Mouse (Mus musculus) kidney, postnatal 14 days (tissue): ENCODE results near the gene Grip1.

Source experiments
- DNase-seq: peaks from one replicate; pipeline ENCODE4 v3.0.0; 2022; ENCODE audit warnings: mixed read lengths

The Grip1 gene

DNA sequence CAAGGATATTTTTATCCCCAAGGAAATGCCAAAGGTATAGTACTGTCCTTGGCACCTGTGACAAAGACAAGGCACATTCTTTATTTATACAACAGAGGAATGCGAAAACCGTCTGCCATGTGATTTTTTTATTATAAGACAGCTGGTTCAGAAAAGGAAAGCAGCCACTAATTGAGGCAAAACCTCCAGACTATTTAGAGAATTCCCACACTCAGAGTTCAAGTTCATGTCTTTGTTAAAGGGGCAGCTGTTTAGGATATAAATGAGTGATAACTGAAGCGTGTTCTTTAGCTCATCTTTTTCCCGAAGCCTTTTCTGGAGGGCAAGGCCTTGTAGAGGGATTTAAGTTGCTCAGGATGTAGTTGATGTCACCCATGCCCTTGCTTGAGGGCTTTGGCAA is 126.4 kb downstream of the Grip1 start:
- DNase-seq, result no peak

DNA sequence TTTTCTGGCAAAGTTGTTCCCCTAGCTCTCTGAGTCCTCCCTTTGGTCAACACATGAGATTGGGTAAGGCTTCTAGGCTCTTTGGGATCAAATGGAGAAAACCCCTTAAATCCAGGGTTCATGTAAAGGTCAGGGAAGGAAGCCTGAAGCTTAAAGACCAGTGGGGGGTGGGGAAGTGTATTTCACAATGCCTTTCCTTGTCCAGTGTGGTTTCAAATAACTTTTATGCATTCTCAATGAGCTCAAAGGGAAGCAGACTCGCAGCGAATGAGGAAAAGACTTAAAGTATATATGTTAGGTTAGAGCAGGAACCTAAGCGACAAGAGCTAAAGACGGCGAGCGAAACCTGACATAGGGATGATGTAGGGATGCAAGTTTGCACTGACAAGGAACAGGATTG is 131.0 kb downstream of the Grip1 start:
- no peak for DNase-seq

DNA sequence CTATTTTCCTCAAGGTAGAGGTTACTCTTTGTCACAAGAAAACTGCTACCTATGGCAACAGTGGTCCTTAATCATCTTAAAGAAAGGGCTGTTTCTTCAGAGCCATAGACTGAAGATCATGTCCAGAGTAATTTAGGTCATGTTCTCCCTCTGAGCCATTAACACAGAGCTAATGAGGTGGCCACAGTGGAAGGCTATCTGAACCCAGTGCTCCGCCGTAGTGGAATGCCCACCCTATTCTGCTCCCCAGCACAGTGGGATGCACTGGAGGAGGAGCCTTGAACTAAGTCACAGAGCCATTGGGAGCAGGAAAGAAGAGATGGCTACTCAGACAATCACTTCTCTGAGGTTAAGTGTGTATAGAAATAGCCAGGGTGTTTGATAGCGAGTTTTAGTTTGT is 133.3 kb downstream of the Grip1 start:
- no peak for DNase-seq

DNA sequence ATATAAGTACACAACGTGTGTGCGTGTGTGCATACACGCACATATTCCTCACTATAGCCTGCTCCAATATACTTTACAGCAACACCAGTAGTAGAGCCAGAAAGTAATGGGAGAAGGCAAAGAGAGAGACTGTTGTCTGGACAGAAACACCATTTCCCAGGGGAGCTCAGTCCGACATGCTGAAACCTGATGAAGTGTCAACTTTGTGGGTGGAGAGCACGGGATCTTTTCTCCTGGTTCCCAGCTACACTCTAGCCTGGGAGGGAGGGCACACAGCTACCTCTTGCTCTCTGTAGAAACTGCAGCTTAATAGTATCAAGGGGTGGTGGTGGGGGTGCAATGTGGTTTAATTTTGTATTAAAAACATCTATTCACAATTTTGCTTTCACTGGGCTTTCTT is 143.2 kb downstream of the Grip1 start:
- no peak for DNase-seq

DNA sequence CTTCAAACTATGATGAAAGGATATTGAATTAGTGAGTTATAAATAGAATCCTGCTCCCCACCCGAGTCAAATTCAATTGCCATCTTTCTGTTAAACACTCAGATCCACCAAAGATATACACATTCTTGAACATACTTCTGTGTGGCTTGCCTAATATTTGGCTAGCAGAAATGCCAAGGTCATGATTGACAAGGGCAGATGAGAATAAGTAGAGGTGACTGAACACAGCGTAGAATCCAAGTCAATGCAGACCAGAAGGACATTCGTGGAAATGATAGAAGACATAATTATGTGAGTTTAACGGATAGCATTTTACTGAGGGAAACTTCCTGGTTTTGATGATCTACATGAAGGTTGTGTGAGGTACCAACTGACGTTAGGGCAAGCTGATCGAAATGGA is 153.9 kb downstream of the Grip1 start:
- DNase-seq, result no peak

DNA sequence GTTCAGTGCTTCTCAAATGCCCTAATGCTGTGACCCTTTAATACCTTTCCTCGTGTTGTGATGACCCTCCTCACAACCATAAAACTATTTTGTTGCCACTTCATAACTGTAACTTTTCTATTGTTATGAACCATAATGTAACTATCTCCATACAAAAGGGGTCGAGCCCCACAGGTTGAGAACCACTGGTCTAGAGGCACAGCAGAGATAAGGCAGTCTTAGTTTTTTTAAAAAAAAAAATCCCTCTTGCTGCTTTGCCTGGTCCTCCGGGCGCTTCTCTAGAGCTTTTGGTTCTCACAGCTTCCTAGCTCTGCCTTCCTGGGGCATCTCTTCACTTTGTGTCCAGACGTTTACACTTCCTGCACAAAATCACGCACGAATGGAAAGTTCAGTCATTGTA is 155.4 kb downstream of the Grip1 start:
- no peak for DNase-seq

DNA sequence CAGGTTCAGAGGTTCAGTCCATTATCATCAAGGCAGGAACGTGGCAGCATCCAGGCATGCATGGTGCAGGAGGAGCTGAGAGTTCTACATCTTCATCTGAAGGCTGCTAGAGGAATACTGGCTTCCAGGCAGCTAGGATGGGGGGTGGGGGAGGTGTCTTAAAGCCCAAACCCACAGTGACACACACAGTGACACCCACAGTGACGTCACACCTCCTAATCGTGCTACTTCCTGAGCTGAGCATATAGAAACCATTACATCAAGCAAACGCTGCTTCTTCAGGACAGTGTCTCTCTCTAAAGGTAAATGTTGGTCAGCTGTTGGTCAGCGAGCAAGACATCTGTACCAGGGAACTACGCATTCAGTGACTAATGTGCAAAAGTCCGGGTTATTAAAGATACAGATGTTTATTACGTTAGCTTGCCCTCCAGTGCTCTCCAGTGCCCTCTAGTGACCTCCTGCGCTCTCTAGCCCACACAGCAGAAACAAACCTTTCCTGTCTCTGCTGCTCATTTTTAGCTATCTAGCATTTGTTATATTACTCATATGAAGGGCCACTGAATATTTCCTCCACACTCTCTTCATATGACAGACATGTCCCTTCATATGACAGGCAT is 156.8 kb downstream of the Grip1 start:
- peak; percentile 24 for DNase-seq

DNA sequence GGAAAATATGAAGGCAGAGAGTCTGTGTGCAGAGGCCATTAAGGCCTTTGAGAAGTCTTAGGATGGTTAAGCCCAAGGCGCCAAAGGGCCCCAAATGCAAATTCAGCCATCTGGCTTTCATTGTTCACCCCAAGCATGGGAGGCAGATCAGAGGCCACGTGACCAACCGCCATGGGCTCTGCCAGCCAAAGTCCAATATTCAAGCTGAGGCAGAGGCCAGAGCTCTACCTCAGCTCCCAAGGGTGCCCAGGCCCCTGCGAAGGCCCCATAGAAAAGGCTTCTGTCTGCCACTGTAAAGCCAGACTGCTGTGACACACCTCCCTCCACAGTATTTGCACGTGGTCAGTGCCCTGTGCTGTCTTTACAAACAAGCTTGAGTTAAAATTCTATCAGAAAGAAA is 158.4 kb downstream of the Grip1 start:
- no peak for DNase-seq

DNA sequence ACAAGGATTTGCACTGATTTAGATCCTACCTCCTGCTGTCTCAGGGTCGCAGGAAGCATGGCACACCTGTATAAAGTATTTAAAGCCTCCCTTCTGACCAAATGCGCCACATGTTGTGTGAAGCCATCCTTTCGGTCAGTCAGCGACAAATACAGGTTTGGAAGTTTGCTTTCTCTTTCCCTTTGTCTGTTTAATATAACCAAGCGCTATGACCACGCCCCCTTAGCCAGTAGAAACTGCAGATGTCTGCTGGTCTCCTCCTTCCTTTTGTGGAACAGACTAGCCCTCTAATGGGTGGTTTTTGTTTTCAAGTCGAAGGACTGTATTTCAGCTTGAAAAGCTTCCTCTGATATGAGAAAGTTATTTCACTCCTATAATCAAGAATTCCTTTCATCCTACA is 161.1 kb downstream of the Grip1 start:
- peak; percentile 23 for DNase-seq

DNA sequence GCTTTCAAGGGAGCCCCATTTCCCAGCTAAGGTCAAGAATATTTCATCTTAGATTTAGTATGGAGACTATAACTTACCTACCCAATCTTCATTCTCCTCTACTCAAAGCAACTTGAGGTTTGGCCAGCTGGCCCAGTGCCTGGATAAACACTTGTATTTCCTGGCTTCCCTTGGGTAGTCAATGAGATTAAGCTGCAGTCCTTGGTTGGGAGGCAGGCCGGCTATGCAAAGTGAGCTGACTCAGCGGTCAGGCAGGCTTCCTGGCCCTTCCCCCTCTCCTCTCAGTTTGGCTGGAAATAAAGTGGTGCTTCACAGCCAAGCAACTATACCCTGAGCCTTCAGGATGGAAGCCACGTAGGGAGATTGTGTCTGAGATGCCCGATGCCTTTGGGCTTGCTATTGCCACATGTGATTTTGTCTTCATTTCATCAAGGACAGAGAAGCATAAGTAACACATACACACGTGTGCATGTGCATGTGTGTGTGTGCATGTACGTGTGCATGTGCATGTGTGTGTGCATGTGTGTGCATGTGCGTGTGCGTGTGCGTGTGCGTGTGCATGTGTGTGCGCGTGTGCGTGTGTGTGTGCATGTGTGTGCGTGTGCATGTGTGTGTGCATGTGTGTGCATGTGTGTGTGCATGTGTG is 161.7 kb downstream of the Grip1 start:
- DNase-seq, result peak; percentile 92

DNA sequence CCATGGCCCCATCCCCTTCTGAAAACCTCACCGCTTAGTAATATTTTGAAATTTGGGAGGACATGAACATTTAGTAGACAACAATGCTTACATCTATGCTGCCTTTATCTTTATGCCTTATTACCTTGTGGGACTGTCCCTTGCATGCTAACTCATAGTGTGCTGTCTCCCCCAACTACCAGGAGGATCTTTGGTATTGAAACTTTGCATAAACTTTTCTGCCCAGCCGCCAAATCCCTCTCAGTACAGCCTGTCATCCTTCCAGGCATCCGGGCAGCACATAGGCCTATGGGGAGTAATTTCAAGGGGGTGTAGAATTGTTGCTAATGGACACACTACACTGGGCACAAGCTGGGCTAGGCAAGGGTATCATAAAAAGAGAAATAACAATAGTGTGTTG is 162.4 kb downstream of the Grip1 start:
- DNase-seq, result no peak

DNA sequence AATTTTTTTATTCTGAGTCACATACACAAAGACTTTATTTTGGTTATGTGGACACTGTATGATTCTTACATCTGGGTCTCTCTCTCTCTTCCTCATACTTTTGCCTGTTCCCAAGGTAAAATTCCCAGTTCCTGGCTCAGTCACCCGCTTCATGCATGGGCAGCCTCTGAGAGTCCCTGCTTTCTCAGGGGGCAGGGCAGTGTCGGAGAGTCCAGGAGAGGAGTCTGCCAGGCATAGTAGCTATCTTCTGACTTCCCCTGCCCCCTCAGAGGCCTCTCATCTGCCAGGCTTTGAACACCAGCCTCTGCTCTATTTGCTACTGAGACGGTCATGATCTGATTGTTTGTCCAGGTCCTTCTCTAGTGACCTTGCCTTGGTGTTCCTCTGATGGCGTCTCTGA is 175.0 kb downstream of the Grip1 start:
- DNase-seq, result no peak

DNA sequence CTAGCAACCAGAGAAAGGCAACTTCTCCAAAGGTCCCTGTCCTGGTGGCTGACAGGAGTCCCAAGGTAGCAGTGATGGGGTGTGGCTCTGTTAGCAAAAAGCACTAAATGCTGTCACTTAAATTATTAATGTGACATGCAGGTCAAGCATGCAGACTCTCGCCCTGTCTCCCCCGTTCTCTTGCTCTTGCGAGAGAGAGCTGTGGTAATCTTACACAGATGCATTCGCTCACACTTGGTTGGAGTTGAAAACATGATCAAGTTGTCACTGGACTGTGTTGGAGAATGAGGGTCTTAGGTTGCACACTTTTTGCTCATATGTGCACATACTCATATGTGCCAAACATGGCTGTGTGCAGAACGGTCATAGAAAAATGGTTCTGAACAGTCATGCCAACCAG is 176.8 kb downstream of the Grip1 start:
- DNase-seq, result no peak

DNA sequence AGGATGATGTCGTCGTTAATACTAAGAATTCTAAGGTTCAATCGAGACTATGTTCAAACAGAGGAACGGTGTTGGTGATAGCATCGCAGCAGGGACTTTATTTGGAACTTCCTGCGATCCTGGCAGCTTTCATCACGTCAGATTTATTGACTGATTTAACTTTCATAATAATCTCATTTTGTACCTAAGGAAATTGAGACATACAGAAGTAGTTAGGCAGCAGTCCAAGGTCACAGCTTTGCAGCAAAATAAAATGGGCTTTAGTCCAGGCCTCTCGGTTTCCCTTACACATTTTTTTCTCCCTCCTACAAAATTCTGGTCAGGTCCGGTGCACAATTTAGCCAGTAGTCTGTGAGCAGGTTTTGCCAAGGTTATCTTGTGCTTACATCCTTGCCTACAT is 178.3 kb downstream of the Grip1 start:
- DNase-seq, result no peak

DNA sequence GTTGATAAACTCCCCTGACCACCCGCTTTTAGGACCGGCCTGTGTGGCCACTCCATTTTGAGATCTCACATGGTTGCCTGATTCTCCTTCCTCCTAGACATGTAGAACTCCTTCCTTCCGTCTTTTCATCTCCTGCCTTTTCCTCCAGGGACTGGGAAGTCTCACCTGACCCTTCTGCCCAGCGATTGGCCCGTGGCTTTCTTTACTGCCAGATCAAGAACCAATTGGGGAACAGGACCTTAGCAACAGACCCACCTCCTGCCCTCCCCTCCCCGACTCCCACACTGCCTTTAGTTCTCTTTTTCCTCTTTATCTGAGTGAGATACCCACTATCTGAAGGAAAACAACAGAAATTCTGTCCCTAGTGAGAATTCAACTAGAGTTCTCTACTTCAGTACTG is 180.9 kb downstream of the Grip1 start:
- DNase-seq, result no peak

DNA sequence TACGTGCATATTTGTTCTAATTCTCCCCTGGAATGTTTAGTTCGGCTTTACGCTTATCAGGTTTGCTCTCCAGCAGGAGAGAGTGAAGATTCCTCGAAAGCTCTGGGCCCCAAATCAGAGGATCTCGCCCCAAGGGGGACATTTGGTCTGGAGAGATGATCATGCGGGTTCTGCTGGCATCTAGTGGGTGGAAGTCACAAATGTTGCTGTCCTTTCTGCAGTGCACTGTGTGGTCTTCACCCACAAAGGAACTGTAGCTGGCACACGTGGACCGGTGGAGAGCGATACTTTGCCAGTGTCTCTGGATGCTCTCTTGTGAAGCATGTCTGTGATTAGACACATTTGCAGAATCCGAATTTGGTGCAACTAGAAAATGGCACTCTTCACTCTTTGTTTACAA is 186.9 kb downstream of the Grip1 start:
- no peak for DNase-seq

DNA sequence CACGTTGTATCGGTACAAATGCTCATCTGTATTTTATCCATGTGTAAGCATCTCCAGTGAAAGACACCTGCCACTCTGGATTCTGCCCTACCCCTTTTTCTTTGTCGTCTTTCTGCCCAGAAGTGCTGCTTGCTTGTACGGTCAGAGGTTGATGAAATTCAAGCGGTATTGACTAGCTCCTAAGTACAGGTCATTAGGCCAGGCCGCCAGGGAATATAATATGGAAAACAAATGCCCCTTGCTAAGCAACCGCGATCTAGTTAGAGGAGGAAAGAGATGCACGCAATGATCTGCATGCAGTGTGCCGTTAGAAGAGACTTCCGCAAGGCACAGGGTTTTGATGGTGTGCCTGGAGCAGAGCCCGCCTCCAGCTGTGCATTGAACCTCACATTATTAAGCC is 187.4 kb downstream of the Grip1 start:
- no peak for DNase-seq

DNA sequence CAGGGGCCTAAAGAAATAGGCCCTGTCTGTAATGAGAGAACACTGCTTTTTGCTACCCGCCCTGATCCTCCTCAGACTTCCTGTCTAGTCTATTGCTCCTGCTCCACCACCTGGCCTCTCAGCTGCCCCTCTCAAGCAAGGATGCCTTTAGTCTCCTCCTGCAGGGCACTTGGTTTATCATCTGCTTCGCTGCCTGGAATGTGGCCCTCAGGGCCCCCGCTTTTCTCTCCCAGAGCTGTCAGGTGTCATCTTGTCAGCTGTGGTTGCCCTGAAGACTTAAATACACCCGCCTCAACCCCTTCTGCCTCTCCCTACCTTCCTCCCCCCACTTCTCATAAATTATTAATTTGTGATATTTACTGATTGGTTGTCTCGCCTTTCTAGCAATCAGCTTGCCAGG is 190.7 kb downstream of the Grip1 start:
- DNase-seq, result no peak

DNA sequence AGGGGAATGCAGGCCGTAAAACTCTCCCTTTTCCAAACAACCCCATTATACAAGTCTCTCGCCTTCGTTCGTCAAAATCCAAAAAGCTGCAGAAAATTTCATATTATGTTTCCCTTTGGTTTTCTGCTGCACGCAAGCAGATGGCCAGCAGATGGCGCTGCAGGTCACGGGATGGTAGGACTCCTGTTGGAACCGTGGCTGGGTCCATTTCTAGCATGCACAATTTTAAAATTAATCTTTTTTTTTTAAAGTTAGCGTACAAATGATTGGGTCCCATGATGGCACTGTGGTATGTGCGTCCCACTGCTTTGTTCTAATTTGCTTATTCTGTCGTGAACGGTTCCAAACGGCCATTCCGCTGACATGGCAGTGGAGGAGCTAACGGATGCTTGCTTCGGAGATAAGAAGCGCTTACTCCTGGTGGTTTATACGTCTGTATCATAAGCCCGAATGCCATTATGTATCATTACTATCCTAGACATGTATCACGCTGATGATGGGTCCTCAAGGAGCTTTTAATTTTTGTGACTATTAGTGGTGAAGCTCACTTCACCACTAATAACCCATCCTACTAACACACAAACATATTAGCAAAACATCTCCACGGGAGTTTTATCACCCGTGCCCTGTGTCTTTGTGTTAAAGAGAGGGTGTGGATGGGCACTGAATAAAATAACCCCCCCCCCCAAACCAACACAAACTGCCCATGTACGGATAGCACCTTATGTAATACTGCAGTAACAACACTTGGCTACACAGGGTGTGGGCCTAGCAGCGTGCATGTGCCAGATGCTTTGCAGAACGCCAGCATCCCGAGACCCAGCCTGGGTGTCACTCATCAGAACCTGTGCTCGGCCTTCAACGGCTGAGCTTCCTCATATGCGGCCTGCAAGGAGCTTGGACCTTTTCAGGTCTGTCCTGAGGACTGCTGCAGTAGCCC is 193.1 kb downstream of the Grip1 start:
- DNase-seq, result peak; percentile 50

DNA sequence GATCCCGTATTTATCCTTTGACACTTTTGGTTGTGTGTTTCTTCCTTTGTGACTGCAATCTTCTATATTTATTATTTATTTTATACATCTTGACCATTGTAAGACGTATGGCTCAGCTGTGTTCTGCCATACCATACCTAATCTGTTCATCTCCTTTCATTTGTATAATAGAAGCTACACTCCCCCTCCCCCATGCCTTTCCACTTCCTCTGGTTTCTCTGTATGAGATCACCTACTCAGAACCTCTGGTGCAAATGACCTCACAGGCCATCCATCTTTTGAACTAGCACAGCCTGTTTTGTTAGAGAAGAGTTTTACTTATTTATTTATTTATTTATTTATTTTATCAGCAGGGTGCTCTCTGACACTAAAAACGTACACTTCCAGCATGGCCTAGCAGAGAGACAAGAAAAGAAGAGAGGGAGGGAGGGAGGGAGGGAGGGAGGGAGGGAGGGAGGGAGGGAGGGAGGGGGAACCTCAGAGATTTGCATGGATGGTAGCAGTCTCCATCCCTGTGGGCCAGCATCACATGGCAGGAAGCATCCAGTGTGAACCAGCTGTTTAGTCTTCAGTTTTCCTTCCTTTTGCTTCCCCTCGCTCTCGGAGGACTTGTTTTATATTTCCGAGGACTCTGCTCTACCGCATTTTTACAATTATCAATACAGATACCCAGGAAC is 207.2 kb downstream of the Grip1 start:
- no peak for DNase-seq

DNA sequence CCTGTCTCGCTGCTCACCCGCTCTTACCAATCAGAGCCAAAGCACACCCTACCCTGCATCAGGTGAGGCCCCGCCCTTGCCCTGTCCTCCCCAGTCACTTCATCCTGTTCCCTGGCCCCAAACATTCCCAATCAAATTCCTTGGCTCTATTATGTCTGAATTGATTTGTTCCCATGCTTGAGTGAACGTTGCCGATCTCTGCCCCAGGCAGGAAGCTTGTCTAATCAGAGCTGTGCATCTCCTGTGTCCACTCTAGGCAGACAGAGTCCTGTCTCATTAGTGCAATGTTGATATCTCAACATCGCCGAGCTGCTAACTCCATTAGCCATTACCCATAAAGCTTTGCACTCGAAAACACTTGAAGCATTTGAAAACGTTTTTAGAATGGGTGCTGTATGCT is 210.0 kb downstream of the Grip1 start:
- DNase-seq, result no peak

DNA sequence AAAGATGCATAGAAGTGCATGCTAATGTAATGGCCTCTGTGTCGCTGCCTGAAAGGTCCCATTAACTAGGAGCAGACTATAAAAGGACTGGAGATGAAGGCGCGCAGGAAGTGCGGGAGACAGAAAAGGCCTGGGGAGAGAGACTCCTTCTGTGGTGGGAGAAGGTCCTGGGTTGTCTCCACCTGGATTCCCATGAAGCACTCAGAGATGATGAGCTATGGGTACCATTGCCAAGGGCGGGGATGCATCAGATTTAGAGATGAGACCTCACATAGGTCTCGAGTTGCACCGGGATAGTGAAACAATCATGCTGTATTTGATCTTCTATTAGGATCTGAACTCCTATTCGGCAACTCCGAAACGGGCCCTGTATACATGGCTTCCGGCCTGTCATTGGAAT is 212.8 kb downstream of the Grip1 start:
- no peak for DNase-seq

DNA sequence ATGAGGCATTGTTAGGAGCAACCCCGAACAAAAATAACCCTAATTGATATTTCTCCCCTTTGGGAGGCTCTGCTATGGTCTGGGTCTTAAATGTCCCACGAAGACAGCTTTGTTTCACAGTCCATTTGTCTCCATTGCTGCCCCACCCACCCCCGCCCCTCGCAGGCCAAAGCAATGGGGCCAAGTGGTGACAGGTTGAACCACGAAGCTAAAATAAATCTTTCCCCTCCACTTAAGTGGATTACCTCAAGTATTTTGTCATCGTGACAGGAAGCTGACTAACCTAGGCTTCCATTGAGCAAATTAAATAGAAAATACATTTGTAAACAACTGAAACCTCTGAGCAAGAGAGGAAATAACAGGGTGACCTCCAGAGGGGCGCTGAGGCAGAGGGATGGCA is 216.8 kb downstream of the Grip1 start:
- no peak for DNase-seq
